Mouse (Mus musculus) stomach, postnatal 0 days (tissue): ENCODE data around the gene Lca5.

Experiments
- CTCF ChIP-seq: IDR thresholded peaks from 2 replicates; pipeline ENCODE4 v1.5.1; 2016; ENCODE audit warnings: antibody characterized with exemption, low read depth, mild to moderate bottlenecking, moderate library complexity
- EP300 ChIP-seq: optimal IDR thresholded peaks from 2 replicates; pipeline ENCODE3; 2016; ENCODE audit warnings: antibody characterized with exemption

DNA sequence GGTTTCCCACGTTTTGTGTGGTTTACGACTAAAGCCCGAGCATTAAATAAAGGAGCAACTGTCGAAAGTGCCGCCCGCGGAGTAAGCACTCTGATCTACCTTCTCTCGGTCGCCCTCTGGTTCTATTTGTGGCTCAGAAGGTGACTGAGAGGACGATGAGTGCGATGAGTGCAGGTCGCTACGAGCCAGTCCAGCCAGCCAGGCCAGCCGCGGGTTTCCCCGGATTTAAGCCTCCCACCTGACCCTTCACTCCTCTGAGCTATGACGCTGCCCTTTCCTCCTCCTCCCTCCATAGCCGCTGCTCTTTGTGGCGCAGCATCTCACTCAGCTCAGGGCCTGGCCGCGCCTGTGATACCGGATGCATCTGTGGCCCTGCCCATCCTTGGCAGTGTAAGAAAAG, 6.8 kb upstream of the Lca5 start:
- TF ChIP-seq CTCF (peak; percentile 26; the same call in 1 of the 2 replicates), EP300 (no peak)
